Mouse (Mus musculus): ENCODE data around the gene Phf1. TPM values are rescaled to one million over a fixed set of nuclear protein-coding genes. Genes with fewer than 3 reads are reported as not detected.

Phf1 gene
- polyA plus RNA-seq, 1 experiment from 2014 or later, result 29.5 TPM

GRCm38 (mm10) chr17:26936453-26936852, 3.6 kb downstream of the Phf1 start:
- no peak for ATAC-seq (replicated peaks)
- Histone ChIP-seq H3K27ac (no peak overlapping the region), H3K4me2 (no peak overlapping the region), H3K4me1 (peaks cover 53% of the 10 kb centered on the region), H3K4me3 (no peak overlapping the region), H3K36me3 (replicated peaks) (0 out of 2 replicates have a peak, but pooled peaks cover 5% of the 10 kb centered on the region), H3K9me3 (no peaks in the 10 kb centered on the region), H3K27me3 (replicated peaks) (no peaks in the 10 kb centered on the region), H3K9ac (no peak overlapping the region)
- 82% methylated on average over 10 of the region's 12 CpGs for WGBS

GRCm38 (mm10) chr17:26936921-26937695, 4.3 kb downstream of the Phf1 start:
- Histone ChIP-seq H3K36me3 (replicated peaks) (0 out of 2 replicates have a peak, but pooled peaks cover 5% of the 10 kb centered on the region), H3K9ac (no peak overlapping the region), H3K4me3 (no peak overlapping the region), H3K4me2 (no peak overlapping the region), H3K4me1 (peaks cover 54% of the 10 kb centered on the region), H3K27ac (no peak overlapping the region), H3K9me3 (no peaks in the 10 kb centered on the region), H3K27me3 (replicated peaks) (no peaks in the 10 kb centered on the region)
- no peak for ATAC-seq (replicated peaks)
- WGBS, result 88% methylated on average over 15 of the region's 15 CpGs

- ATAC-seq (replicated peaks), result no peak
- Histone ChIP-seq H3K9ac (peak overlapping the region; percentile 62), H3K4me2 (peak overlapping the region; percentile 98), H3K4me1 (peaks cover 59% of the 10 kb centered on the region), H3K27me3 (replicated peaks) (no peaks in the 10 kb centered on the region), H3K9me3 (no peaks in the 10 kb centered on the region), H3K36me3 (replicated peaks) (0 out of 2 replicates have a peak, but pooled peaks cover 5% of the 10 kb centered on the region), H3K27ac (no peak overlapping the region; the same call in 1 of the 2 replicates), H3K4me3 (peak overlapping the region; percentile 81)
- 65% methylated on average over 16 of the region's 16 CpGs for WGBS
Measured at GRCm38 (mm10) chr17:26937883-26938695, 5.2 kb downstream of the Phf1 start.

- H3K9me3 ChIP-seq, result no peaks in the 10 kb centered on the region
- no peak for ATAC-seq (replicated peaks)
- H3K27ac ChIP-seq, result peak overlapping the region; percentile 94
- peaks cover 54% of the 10 kb centered on the region for H3K4me1 ChIP-seq
- H3K36me3 ChIP-seq (replicated peaks), result 0 out of 2 replicates have a peak, but pooled peaks cover 5% of the 10 kb centered on the region
- WGBS, result under 1% methylated on average over 22 of the region's 22 CpGs
- peak overlapping the region; percentile 62 for H3K9ac ChIP-seq
- peak overlapping the region; percentile 98 for H3K4me2 ChIP-seq
- H3K4me3 ChIP-seq, result peak overlapping the region; percentile 81
- H3K27me3 ChIP-seq (replicated peaks), result no peaks in the 10 kb centered on the region
Measured at GRCm38 (mm10) chr17:26938731-26939130, 5.9 kb downstream of the Phf1 start.

- no peaks in the 10 kb centered on the region for H3K9me3 ChIP-seq
- H3K27me3 ChIP-seq (replicated peaks), result no peaks in the 10 kb centered on the region
- H3K27ac ChIP-seq, result peak within 1 kb of the TSS; percentile 94
- peak within 1 kb of the TSS; percentile 62 for H3K9ac ChIP-seq
- H3K4me2 ChIP-seq, result peak within 1 kb of the TSS; percentile 98
- ATAC-seq (replicated peaks), result peak; percentile 91
- 0 out of 2 replicates have a peak, but pooled peaks cover 5% of the 10 kb centered on the region for H3K36me3 ChIP-seq (replicated peaks)
- peak within 1 kb of the TSS; percentile 81 for H3K4me3 ChIP-seq
- peaks cover 54% of the 10 kb centered on the region for H3K4me1 ChIP-seq
- WGBS, result under 1% methylated on average over 70 of the region's 70 CpGs
Measured at GRCm38 (mm10) chr17:26939178-26939972, 6.5 kb downstream of the Phf1 start, which contains the start of gene Cuta. Gene Cuta (minus strand): TSS chr17:26939569.

GRCm38 (mm10) chr17:26939973-26940300, 7.1 kb downstream of the Phf1 start:
- H3K4me3 ChIP-seq, result peak overlapping the region; percentile 81
- no peaks in the 10 kb centered on the region for H3K9me3 ChIP-seq
- peak; percentile 2; the same call in 1 of the 2 replicates for ATAC-seq (replicated peaks)
- WGBS, result 2% methylated on average over 3 of the region's 3 CpGs
- peak overlapping the region; percentile 98 for H3K4me2 ChIP-seq
- H3K27ac ChIP-seq, result peak overlapping the region; percentile 94
- H3K36me3 ChIP-seq (replicated peaks), result 0 out of 2 replicates have a peak, but pooled peaks cover 5% of the 10 kb centered on the region
- no peaks in the 10 kb centered on the region for H3K27me3 ChIP-seq (replicated peaks)
- peaks cover 50% of the 10 kb centered on the region for H3K4me1 ChIP-seq
- peak overlapping the region; percentile 56 for H3K9ac ChIP-seq

GRCm38 (mm10) chr17:26941031-26941789, 8.4 kb downstream of the Phf1 start, which contains the start of gene Syngap1:
Gene Syngap1 (plus strand): TSS chr17:26941253.
- Histone ChIP-seq H3K4me2 (peak within 1 kb of the TSS; percentile 98), H3K27ac (peak within 1 kb of the TSS; percentile 94), H3K9me3 (no peaks in the 10 kb centered on the region), H3K9ac (peak within 1 kb of the TSS; percentile 63), H3K27me3 (replicated peaks) (no peaks in the 10 kb centered on the region), H3K4me3 (peak within 1 kb of the TSS; percentile 81), H3K4me1 (peaks cover 63% of the 10 kb centered on the region), H3K36me3 (replicated peaks) (no peaks in the 10 kb centered on the region)
- peak; percentile 3; the same call in 1 of the 2 replicates for ATAC-seq (replicated peaks)
- WGBS, result 2% methylated on average over 18 of the region's 24 CpGs

- Histone ChIP-seq H3K9ac (peak overlapping the region; percentile 63), H3K9me3 (no peaks in the 10 kb centered on the region), H3K4me1 (peaks cover 70% of the 10 kb centered on the region), H3K27me3 (replicated peaks) (no peaks in the 10 kb centered on the region), H3K36me3 (replicated peaks) (no peaks in the 10 kb centered on the region), H3K4me3 (peak overlapping the region; percentile 54), H3K4me2 (peak overlapping the region; percentile 98), H3K27ac (peak overlapping the region; percentile 94)
- WGBS, result 7% methylated on average over 4 of the region's 4 CpGs
- ATAC-seq (replicated peaks), result no peak
Measured at GRCm38 (mm10) chr17:26941841-26942570, 9.2 kb downstream of the Phf1 start.

- H3K9ac ChIP-seq, result peak overlapping the region; percentile 41
- peak overlapping the region; percentile 32 for H3K4me3 ChIP-seq
- peak overlapping the region; percentile 65 for H3K4me2 ChIP-seq
- 20% methylated on average over 13 of the region's 13 CpGs for WGBS
- H3K27ac ChIP-seq, result peak overlapping the region; percentile 76
- H3K4me1 ChIP-seq, result peaks cover 70% of the 10 kb centered on the region
- no peak for ATAC-seq (replicated peaks)
- no peaks in the 10 kb centered on the region for H3K36me3 ChIP-seq (replicated peaks)
- H3K9me3 ChIP-seq, result no peaks in the 10 kb centered on the region
- no peaks in the 10 kb centered on the region for H3K27me3 ChIP-seq (replicated peaks)
Measured at GRCm38 (mm10) chr17:26945824-26946495, 13.1 kb downstream of the Phf1 start.

- ATAC-seq (replicated peaks), result no peak
- WGBS, result 2% methylated on average over 37 of the region's 37 CpGs
- peaks cover 75% of the 10 kb centered on the region for H3K4me1 ChIP-seq
- no peaks in the 10 kb centered on the region for H3K36me3 ChIP-seq (replicated peaks)
- H3K4me3 ChIP-seq, result peak overlapping the region; percentile 32
- peak overlapping the region; percentile 65 for H3K4me2 ChIP-seq
- no peaks in the 10 kb centered on the region for H3K27me3 ChIP-seq (replicated peaks)
- peak overlapping the region; percentile 76 for H3K27ac ChIP-seq
- H3K9ac ChIP-seq, result peak overlapping the region; percentile 41
- no peaks in the 10 kb centered on the region for H3K9me3 ChIP-seq
Measured at GRCm38 (mm10) chr17:26946567-26946966, 13.7 kb downstream of the Phf1 start.
